Mouse (Mus musculus) megakaryocyte, embryonic 14.5 days (primary cell): ENCODE data around the gene Mapkapk5.

Experiments used
- FLI1 ChIP-seq: IDR thresholded peaks from 2 replicates; pipeline ENCODE4 v1.6.1; 2012; ENCODE audit warnings: low read length, inconsistent platforms, mixed read lengths
- GATA1 ChIP-seq: IDR thresholded peaks from 3 replicates; pipeline ENCODE4 v1.6.1; 2012; ENCODE audit warnings: mixed read lengths, low read length, inconsistent platforms, borderline replicate concordance

DNA sequence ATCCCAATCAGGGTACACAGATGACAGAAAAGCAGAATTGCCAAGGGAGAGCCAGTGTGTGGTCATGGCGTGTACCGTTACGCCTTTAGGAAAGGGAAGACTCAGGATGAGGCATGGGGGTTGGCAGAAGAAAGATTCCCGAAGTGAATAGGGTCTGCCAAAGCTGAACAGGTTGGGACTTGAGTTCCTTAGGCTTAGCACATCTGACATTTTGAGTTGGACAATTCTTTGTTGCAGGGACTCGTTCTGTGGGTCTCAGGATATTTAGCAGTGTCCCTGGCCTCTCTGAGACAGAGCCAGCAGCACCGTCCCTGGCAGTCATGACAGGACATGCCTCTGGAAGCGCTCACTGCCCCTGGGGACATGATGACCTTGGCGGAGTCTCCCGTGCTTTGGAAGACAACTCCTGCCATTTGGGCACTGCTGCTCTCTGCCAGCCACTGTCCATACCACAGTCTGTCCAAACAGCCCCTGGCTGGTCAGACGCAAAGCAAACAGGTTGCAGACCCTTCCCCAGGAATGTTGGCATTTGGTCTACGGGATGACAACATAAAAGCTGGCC is 31.3 kb upstream of the Mapkapk5 start:
- no peak for TF ChIP-seq GATA1
- TF ChIP-seq FLI1: no peak
